Mouse (Mus musculus) kidney, adult 2 months (tissue): ENCODE measurements around the gene Pomt1. TPM values are rescaled to one million over a fixed set of nuclear protein-coding genes. Genes with fewer than 3 reads are reported as not detected.

Experiments used
- DNase-seq: peaks from one replicate; pipeline ENCODE4 v3.0.0; 2021
- H3K27ac ChIP-seq: fragments of 200-500 bp; 2 replicates; pipeline ENCODE4 v1.5.1; 2012; ENCODE audit warnings: low read depth, low read length, control low read depth, inconsistent platforms; ENCODE audit not compliant: insufficient read depth
- H3K27me3 ChIP-seq: fragments of 200-500 bp; replicated peaks from 2 replicates; pipeline ENCODE4 v1.6.1; 2012; ENCODE audit warnings: mild to moderate bottlenecking, moderate library complexity, low read length, inconsistent platforms; ENCODE audit not compliant: control insufficient read depth, insufficient read depth
- H3K36me3 ChIP-seq: fragments of 200-500 bp; 2 replicates; pipeline ENCODE4 v1.6.1; 2012; ENCODE audit warnings: mild to moderate bottlenecking, moderate library complexity, low read length, inconsistent platforms; ENCODE audit not compliant: control insufficient read depth, insufficient read depth
- H3K4me1 ChIP-seq: fragments of 200-500 bp; 2 replicates; pipeline ENCODE4 v1.6.1; 2011; ENCODE audit warnings: low read length; ENCODE audit not compliant: control insufficient read depth, insufficient read depth
- H3K4me3 ChIP-seq: fragments of 200-500 bp; 2 replicates; pipeline ENCODE4 v1.5.1; 2011; ENCODE audit warnings: mild to moderate bottlenecking, low read depth, low read length, control low read depth; ENCODE audit not compliant: insufficient read depth
- CTCF ChIP-seq: fragments of 200-500 bp; conservative IDR thresholded peaks from 2 replicates; pipeline ENCODE4 v1.5.1; 2011; ENCODE audit warnings: low read depth, mild to moderate bottlenecking, control low read depth, low read length, moderate library complexity, mixed read lengths; ENCODE audit not compliant: insufficient read depth, insufficient read length
- POLR2A ChIP-seq: fragments of 200-500 bp; IDR thresholded peaks from one replicate; pipeline ENCODE4 v1.6.1; 2011; ENCODE audit warnings: low read depth, low read length, control low read depth
- WGBS: fragments of 180-500 bp; shearing (Covaris S2); methylation state at CpG from one replicate; pipeline ENCODE4 v1.1.7; 2018; 5-methylcytosine and 5-hydroxymethylcytosine counted together
- polyA plus RNA-seq: library from polyadenylated mRNA; depleted of rRNA; stranded (reverse); fragments of >200 nt; gene quantifications from 2 replicates; pipeline ENCODE4 v1.2.3, GENCODE M21; 2012

The Pomt1 gene
- polyA plus RNA-seq, 1 experiment, result 30.2 TPM

DNA sequence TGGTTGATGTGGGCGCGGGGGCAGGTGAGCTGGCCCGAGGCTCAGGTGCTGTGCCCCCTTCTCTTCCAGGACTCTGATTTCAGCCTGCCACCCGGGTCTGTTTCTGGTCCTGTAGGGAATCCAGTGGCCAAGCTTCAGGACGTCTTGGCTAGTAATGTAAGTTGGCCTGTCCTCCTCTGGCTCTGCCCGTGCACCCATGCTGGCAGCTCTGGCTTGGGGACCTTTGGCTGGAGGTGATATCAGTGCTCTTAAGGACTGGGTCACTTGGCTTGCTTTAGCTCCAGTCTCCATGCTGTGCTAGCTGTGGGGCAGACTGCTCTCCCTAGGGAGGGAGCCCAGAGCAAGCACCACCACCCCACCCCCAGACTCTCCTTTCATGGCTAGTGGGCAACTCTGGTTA is 16.4 kb upstream of the Pomt1 start:
- Histone ChIP-seq H3K36me3 (peaks cover 2% of the 10 kb centered on the region), H3K27ac (0 out of 2 replicates have a peak overlapping the region, but pooled peaks have one; percentile 82), H3K27me3 (no peaks in the 10 kb centered on the region), H3K4me3 (no peak overlapping the region), H3K4me1 (peaks cover 2% of the 10 kb centered on the region; the same call in 1 of the 2 replicates)
- WGBS, result 74% methylated on average over 6 of the region's 6 CpGs
- peak; percentile 17 for DNase-seq
- TF ChIP-seq POLR2A, result no peak
- TF ChIP-seq CTCF, result no peak

- TF ChIP-seq POLR2A, result no peak
- no peak for TF ChIP-seq CTCF
- no peak for DNase-seq
- Histone ChIP-seq H3K4me1 (peaks cover 2% of the 10 kb centered on the region; the same call in 1 of the 2 replicates), H3K36me3 (peaks cover 2% of the 10 kb centered on the region), H3K4me3 (no peak overlapping the region), H3K27ac (no peak overlapping the region), H3K27me3 (no peaks in the 10 kb centered on the region)
- WGBS, result 93% methylated on average over 10 of the region's 10 CpGs
Measured at GRCm38 (mm10) chr2:32220969-32221368, 15.4 kb upstream of the Pomt1 start.

DNA sequence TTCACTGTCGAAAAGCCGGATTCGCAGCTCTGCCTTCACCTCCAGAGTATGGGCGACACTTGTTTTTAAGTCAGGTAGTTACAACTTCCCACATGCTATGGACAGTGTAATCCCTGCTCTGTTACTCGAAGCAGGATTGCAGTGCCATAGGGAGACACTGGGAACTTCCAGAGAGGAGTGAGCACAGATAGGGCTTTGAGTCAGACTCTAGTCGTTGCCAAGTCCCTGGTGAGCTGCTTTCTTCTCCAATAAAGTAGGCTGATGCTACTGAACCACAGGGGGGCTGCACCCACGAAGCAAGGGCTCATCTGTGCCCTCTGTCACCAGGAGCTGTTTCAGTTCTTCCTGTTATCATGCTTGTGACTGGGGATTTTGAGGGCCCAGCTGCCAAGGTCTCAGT is 14.8 kb upstream of the Pomt1 start:
- H3K27ac ChIP-seq, result no peak overlapping the region
- WGBS, result 89% methylated on average over 7 of the region's 7 CpGs
- peaks cover 2% of the 10 kb centered on the region; the same call in 1 of the 2 replicates for H3K4me1 ChIP-seq
- no peak overlapping the region for H3K4me3 ChIP-seq
- H3K36me3 ChIP-seq, result peaks cover 2% of the 10 kb centered on the region
- no peak for DNase-seq
- no peaks in the 10 kb centered on the region for H3K27me3 ChIP-seq
- TF ChIP-seq CTCF (no peak), POLR2A (no peak)

DNA sequence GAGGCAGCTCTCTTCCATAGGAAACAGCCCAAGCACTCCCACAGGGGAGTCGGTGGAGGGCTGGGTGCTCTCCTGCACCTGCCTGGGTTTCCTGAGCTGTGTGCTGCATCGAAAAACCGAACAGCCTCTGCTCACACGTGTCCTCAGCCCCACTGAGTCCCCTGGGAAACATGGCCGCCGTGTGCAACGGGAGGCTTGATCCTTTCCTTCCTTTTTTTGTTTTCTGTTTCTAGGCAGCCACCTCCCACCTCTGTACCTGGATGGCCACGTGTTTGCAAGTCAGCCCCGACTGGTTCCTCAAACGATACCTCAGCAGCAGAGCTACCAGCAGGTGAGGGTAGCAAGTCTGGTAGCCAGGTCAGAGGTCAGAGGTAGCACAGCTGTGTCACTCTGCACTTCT is 14.3 kb upstream of the Pomt1 start:
- no peaks in the 10 kb centered on the region for H3K27me3 ChIP-seq
- DNase-seq, result no peak
- peaks cover 2% of the 10 kb centered on the region; the same call in 1 of the 2 replicates for H3K4me1 ChIP-seq
- no peak for TF ChIP-seq POLR2A
- TF ChIP-seq CTCF, result no peak
- no peak overlapping the region for H3K4me3 ChIP-seq
- WGBS, result 77% methylated on average over 10 of the region's 10 CpGs
- no peak overlapping the region for H3K27ac ChIP-seq
- H3K36me3 ChIP-seq, result peaks cover 2% of the 10 kb centered on the region

DNA sequence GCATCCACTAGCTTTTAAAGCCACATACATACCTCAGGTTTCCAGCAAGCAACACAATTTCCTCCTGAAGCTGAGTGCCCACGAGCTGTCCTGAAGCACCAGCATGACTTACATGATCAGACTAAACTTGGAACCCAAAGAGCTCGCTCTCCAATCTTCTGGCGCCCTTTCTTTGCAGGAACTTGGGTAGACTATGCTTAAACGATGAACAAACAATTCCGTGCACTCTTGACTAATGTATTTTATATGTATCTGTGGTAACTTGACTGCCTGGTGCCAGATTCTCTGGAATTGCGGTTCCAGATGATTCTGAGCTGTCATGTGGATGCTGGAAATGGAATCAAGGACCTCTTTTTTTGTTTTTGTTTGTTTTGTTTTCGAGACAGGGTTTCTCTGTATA is 957 bp upstream of the Pomt1 start:
- Histone ChIP-seq H3K4me3 (0 out of 2 replicates have a peak overlapping the region, but pooled peaks have one; percentile 57), H3K36me3 (peaks cover 2% of the 10 kb centered on the region; the same call in 1 of the 2 replicates), H3K4me1 (no peaks in the 10 kb centered on the region; the same call in 1 of the 2 replicates), H3K27ac (no peak overlapping the region), H3K27me3 (no peaks in the 10 kb centered on the region)
- 22% methylated on average over 7 of the region's 7 CpGs for WGBS
- no peak for DNase-seq
- no peak for TF ChIP-seq POLR2A

DNA sequence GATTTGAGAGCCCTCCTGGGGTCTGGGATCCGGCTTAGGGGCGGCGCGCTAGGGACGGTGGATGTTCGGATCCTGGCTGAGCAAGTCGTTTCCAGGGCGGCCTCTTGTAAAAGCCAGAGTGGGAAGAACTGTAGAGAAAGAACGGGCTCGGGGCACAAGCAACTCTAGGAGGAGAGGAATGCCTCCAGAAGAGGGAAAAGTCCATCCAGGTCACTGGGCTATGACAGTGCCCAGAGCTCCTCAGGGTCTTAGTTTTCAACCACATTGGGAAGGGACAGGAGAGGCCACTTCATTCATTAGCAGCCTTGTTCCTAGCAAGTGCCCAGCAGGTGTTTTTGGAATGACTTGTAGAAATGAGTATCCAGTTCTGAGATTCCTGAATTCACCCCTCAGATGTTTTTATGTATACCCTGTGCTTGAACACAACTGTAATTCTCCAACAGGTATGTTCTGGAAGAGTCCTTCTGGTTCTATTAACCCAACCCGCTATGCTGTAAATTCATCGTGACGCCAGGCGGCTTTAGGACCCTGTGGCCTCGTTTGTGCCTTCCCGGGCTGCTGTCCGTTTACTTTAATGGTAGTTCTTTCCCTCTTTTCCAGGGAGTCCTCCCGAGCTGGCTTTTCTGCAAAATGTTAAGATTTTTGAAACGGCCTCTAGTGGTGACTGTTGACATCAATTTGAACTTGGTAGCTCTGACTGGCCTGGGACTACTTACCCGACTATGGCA is 534 bp downstream of the Pomt1 start:
- 0% methylated on average over 20 of the region's 20 CpGs for WGBS
- no peaks in the 10 kb centered on the region for H3K36me3 ChIP-seq
- no peaks in the 10 kb centered on the region for H3K27me3 ChIP-seq
- peak overlapping the region; percentile 56 for H3K4me3 ChIP-seq
- peak; percentile 82 for DNase-seq
- H3K4me1 ChIP-seq, result no peaks in the 10 kb centered on the region; the same call in 1 of the 2 replicates
- peak overlapping the region; percentile 41 for H3K27ac ChIP-seq
- TF ChIP-seq POLR2A (no peak), CTCF (peak; percentile 32)

GRCm38 (mm10) chr2:32237571-32237970 is 1.2 kb downstream of the Pomt1 start:
- TF ChIP-seq CTCF (no peak), POLR2A (no peak)
- Histone ChIP-seq H3K27me3 (no peaks in the 10 kb centered on the region), H3K36me3 (no peaks in the 10 kb centered on the region), H3K4me3 (peak overlapping the region; percentile 56; the same call in 1 of the 2 replicates), H3K27ac (peak overlapping the region; percentile 41; the same call in 1 of the 2 replicates), H3K4me1 (no peaks in the 10 kb centered on the region; the same call in 1 of the 2 replicates)
- DNase-seq, result no peak
- 20% methylated on average over 4 of the region's 4 CpGs for WGBS
